Mouse (Mus musculus) bone marrow macrophage, adult 2 months (primary cell): Measurements from ENCODE around the gene Mmrn2. TPM values are rescaled to one million over a fixed set of nuclear protein-coding genes. Genes with fewer than 3 reads are reported as not detected.

Experiments
- H3K27ac ChIP-seq: 2 replicates; pipeline ENCODE4 v1.5.1; 2012; ENCODE audit warnings: low read depth, low read length; ENCODE audit not compliant: insufficient read depth
- H3K4me1 ChIP-seq: 2 replicates; pipeline ENCODE4 v1.6.1; 2012; ENCODE audit warnings: low read length; ENCODE audit not compliant: control insufficient read depth, insufficient read depth
- H3K4me3 ChIP-seq: 2 replicates; pipeline ENCODE4 v1.5.1; 2012; ENCODE audit warnings: mild to moderate bottlenecking, low read length, moderate library complexity; ENCODE audit not compliant: insufficient read depth
- CTCF ChIP-seq: IDR thresholded peaks from 2 replicates; pipeline ENCODE4 v1.5.1; 2012; ENCODE audit warnings: low read depth, mild to moderate bottlenecking, low read length, moderate library complexity
- POLR2A ChIP-seq: IDR thresholded peaks from 2 replicates; pipeline ENCODE4 v1.6.1; 2012; ENCODE audit warnings: mild to moderate bottlenecking, low read depth, low read length, borderline replicate concordance
- polyA plus RNA-seq: library from polyadenylated mRNA; stranded (reverse); fragments of >200 nt; gene quantifications from 2 replicates; pipeline ENCODE4 v1.2.4, GENCODE M21; 2012; ENCODE audit not compliant: missing spikeins, insufficient read depth, insufficient read length

The Mmrn2 gene
- polyA plus RNA-seq, 1 experiment: not detected

- TF ChIP-seq POLR2A (no peak), CTCF (no peak)
- Histone ChIP-seq H3K4me3 (no peak overlapping the region), H3K4me1 (peaks cover 9% of the 10 kb centered on the region), H3K27ac (no peak overlapping the region)
Measured at GRCm38 (mm10) chr14:34345771-34346566, 29.3 kb upstream of the Mmrn2 start.

DNA sequence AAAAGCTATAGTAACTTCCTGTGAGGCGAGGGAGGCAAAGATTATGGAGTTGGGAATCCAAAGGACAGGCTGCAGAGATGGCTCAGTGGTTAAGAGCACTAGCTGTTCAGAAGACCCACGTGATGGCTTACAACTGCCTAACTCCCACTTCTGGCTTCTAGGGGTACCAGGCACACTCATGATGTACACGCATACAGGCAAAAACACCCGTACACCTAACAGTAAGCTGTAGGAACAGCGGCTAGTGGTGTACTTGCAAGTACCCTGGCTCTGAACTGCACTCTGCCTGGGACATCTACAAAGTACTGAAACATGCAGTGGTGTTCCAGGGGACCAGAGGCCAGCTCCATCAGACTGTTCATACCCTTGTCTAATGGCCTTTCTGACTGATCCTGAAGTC, 28.2 kb upstream of the Mmrn2 start:
- no peak overlapping the region for H3K27ac ChIP-seq
- peaks cover 9% of the 10 kb centered on the region for H3K4me1 ChIP-seq
- TF ChIP-seq POLR2A: no peak
- no peak for TF ChIP-seq CTCF
- no peak overlapping the region for H3K4me3 ChIP-seq

GRCm38 (mm10) chr14:34348301-34348700, 27.0 kb upstream of the Mmrn2 start:
- H3K27ac ChIP-seq: no peak overlapping the region

DNA sequence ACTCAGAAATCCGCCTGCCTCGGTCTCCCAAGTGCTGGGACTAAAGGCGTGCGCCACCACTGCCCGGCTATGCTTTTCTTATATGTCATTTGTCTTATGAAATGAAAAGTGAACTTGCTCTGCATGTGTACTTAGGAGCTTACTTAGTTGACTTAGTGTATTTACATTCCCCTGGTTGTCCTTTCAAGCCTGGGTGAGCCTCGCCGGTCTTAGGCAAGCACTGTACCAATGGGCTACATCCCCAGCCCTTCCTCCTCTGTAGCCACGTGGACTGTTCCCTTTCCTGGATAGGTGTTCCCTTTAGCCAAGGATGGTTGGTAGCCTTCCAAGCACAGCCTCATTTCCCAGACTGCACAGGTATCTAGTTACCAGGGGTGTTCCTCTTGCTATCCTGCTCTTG, 26.3 kb upstream of the Mmrn2 start:
- no peaks in the 10 kb centered on the region for H3K4me1 ChIP-seq
- no peak overlapping the region for H3K27ac ChIP-seq
- TF ChIP-seq CTCF (no peak), POLR2A (no peak)
- no peak overlapping the region for H3K4me3 ChIP-seq

More at GRCm38 (mm10) chr14:34348301-34348700, 27.0 kb upstream of the Mmrn2 start:
- H3K4me3 ChIP-seq: no peak overlapping the region
- H3K4me1 ChIP-seq: peaks cover 3% of the 10 kb centered on the region
- no peak for TF ChIP-seq CTCF
- no peak for TF ChIP-seq POLR2A

DNA sequence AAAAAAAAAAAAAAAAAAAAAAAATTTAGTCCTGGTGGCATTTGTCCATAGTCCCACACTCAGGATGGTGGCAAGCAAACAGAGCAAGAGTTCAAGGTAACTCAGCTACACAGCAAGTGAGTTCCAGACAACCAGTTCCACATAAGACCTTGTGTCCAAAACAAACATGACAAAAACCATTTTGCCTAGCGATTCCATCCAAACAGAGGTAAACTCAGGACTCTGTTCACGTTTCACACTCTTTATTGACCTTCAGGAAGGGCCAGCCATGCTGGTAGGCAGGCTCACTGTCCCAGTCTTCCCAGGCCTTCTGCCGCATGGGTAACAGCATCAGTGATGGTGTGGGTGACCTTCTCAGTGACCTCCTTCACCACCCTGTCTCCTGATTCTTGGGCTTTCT, 23.6 kb upstream of the Mmrn2 start:
- no peak overlapping the region for H3K27ac ChIP-seq
- no peak overlapping the region for H3K4me3 ChIP-seq
- H3K4me1 ChIP-seq: no peaks in the 10 kb centered on the region
- TF ChIP-seq CTCF (no peak), POLR2A (no peak)

DNA sequence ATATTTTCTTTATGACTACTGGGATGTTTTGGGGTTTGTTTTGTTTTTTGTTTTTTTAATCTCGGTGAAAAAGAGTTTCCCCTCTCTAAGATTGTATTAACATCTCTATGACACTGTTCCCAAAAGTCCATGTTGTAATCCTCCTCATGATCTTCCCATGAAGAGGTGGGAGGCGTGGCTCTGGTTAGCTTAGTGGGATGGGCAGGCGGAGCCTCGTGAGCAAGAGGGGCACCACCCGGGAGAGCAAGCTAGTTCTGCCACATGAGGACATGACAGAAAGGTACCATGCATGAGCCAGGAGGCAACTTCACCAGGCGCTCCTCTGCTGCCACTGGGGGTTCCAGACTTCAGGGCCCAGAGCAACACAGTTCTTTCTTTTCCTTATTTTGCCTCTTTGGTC, 22.7 kb upstream of the Mmrn2 start:
- no peak overlapping the region for H3K27ac ChIP-seq
- no peak for TF ChIP-seq CTCF
- no peak overlapping the region for H3K4me3 ChIP-seq

DNA sequence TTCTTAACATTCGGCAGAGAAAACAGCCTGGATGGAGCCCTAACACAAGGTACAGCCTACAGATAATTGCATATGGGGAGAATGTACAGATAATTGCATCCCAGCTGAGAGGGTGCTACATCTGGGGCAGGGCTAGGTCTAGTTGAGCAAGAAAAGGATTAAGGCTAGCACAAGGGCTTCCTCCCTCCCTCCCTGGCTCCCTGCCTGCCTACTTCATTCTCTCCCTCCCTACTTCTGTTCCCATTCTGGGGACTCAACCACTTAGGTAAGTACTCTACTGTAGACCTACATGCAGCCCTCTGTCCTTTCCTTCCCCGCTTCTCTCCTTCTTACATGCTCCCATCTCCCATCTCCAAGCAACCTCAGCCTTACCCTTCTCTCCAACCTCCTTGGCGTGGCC, 21.9 kb upstream of the Mmrn2 start:
- TF ChIP-seq POLR2A: no peak
- TF ChIP-seq CTCF: no peak

More for the DNA sequence above, 22.7 kb upstream of the Mmrn2 start:
- H3K4me1 ChIP-seq: no peaks in the 10 kb centered on the region

DNA sequence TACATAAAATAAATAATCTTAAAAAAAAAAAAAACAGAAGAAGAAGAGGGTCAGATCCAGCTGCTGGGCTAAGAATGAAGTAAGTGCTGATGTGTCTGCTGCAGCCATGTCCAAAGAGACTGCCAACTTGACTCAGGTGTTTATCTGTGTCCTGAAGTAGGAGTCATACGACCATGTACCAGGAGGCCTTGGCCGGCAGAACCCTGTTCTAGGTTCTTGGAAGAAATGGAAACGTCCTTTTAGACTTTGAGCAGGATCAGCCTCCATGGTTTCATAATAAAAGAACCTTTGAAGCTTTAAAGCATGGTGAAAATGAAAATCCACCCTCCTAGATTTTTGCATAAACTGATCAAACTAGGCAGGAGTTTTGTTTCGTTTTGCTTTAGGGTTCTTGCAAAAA, 20.8 kb upstream of the Mmrn2 start:
- Histone ChIP-seq H3K4me3 (no peak overlapping the region), H3K27ac (no peak overlapping the region), H3K4me1 (no peaks in the 10 kb centered on the region)
- no peak for TF ChIP-seq POLR2A
- TF ChIP-seq CTCF: no peak

More for the DNA sequence above, 21.9 kb upstream of the Mmrn2 start:
- Histone ChIP-seq H3K27ac (no peak overlapping the region), H3K4me3 (no peak overlapping the region), H3K4me1 (no peaks in the 10 kb centered on the region)

GRCm38 (mm10) chr14:34355301-34355700, 20.0 kb upstream of the Mmrn2 start, which contains the start of gene Fam25c:
TSS of gene Fam25c (minus strand) at chr14:34355433.
- H3K27ac ChIP-seq: no peak within 1 kb of the TSS
- TF ChIP-seq POLR2A (no peak), CTCF (no peak)

DNA sequence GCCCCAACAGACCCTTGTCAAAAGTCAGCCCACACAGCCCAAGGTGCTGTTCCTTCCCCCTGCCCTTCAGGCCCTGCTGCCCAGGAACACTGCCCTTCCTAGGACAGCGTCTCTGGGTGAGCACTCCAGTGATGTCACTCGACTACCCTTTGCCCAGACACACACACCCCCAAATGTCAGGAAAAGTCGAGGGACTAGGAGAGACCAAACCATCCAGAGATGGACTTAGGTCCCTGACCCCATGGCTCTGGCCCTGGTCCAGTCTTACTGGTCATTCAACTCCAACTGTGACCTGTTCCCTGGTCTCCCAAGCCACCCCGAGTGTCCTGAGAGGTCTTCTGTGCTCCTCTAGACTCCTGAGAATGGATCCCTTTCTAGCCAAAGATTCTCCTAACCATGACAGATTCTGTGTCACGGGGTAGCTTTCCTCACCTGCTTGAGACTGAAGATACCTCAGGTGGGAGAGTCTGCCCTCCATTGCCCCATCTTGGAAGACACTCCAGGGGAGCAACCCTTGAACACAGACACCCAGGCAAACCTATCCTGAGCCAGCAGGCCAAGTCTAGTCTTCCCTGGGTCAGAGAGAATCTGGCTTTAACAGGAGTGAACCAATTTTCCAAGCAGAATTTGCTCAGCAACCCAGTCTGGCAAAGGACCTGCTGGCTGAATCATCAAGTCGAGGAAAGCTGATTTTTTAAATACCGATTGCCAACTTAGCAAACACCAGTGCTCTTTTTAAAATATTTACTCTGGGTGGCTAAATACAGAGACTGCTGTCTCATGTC, 17.4 kb upstream of the Mmrn2 start:
- Histone ChIP-seq H3K4me3 (no peak overlapping the region), H3K4me1 (peaks cover 5% of the 10 kb centered on the region), H3K27ac (no peak overlapping the region)
- TF ChIP-seq POLR2A (no peak), CTCF (no peak)

More at GRCm38 (mm10) chr14:34355301-34355700, 20.0 kb upstream of the Mmrn2 start, which contains the start of gene Fam25c:
- H3K4me1 ChIP-seq: no peaks in the 10 kb centered on the region
- no peak within 1 kb of the TSS for H3K4me3 ChIP-seq

DNA sequence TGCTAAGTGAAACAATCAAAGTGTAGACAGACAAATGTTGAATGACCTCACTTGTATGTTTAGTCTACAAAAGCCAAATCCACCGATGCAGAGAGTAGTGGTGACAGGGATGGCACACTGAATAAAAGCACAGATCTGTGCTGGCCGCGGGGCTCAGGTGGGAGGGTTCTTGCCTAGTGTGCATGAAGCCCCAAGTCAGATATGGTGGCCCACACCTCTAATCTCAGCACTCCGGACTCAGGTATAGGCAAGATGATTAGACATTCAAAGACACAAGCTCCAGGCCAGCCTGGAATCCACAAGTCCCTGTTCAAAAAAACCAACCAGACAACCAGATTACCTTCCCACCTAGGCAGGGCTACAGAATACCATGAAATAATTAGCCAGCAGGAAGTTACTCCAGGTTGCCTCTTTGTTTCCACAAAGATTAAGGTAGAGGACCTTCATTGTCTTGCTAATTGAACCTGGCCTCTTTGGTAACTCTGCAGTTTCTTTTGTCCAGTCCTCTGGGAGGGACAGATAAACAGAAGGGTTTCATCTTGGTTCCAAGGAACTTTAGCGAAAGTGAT, 15.5 kb upstream of the Mmrn2 start:
- no peak for TF ChIP-seq CTCF
- no peak for TF ChIP-seq POLR2A
- Histone ChIP-seq H3K27ac (no peak overlapping the region), H3K4me3 (no peak overlapping the region), H3K4me1 (peaks cover 7% of the 10 kb centered on the region)
